ENCODE assay signal across 9 mouse cellular contexts in genomic region chr19:9052803-9053431, GRCm38 (mm10). TPM values are rescaled to one million over a fixed set of nuclear protein-coding genes. Genes with fewer than 3 reads are reported as not detected.
DNase-seq lines count a peak whose midpoint lies in the region; ATAC-seq and TF ChIP-seq lines count a peak whose summit lies in the region.
"Had no signal": no experiment of that assay in that cellular context is flagged by ENCODE, and none has a peak within 500 bp of the region (broad histone marks: within the 10 kb centered on the region; RNA-seq: fewer than 3 reads in every experiment).

No protein-coding gene starts in this region.

- 16% methylated on average over 6 of the region's 6 CpGs for WGBS in lung, postnatal 0 days
- WGBS in midbrain, embryonic 16.5 days, result 70% methylated on average over 6 of the region's 6 CpGs

- intact Hi-C loops in gastrocnemius, adult 2 months (cut with DNase I), result no loop called here
- intact Hi-C loops in gastrocnemius, postnatal 36 days (cut with DNase I), result no loop called here
- intact Hi-C loops in heart, postnatal 10 days (cut with DNase I), result no loop called here

- ATAC-seq in lung, postnatal 0 days, result peak; percentile 95
- ATAC-seq in midbrain, embryonic 16.5 days, result no peak

- H3K27me3 ChIP-seq in lung, postnatal 0 days (replicated peaks; ENCODE audit: insufficient read depth, low read length), result no peaks in the 10 kb centered on the region
- no peaks in the 10 kb centered on the region for H3K27me3 ChIP-seq in midbrain, embryonic 16.5 days (ENCODE audit: control insufficient read depth, insufficient read depth, low read depth, low read length)

- H3K9me3 ChIP-seq in lung, postnatal 0 days (ENCODE audit: low read length), result no peaks in the 10 kb centered on the region
- H3K9me3 ChIP-seq in midbrain, embryonic 16.5 days (replicated peaks; ENCODE audit: control insufficient read depth, low read length, poor library complexity, severe bottlenecking), result no peaks in the 10 kb centered on the region

- TF ChIP-seq EP300 in lung, postnatal 0 days (IDR thresholded peaks at IDR 0.05), result peak; percentile 66; the same call in 1 of the 2 replicates

- H3K36me3 ChIP-seq in lung, postnatal 0 days (ENCODE audit: insufficient read depth, low read length), result no peaks in the 10 kb centered on the region
- no peaks in the 10 kb centered on the region for H3K36me3 ChIP-seq in midbrain, embryonic 16.5 days (ENCODE audit: control insufficient read depth, insufficient read depth, low read length)

- peak overlapping the region; percentile 48 for H3K27ac ChIP-seq in gastrocnemius, adult 2 months
- H3K27ac ChIP-seq in lung, postnatal 0 days (ENCODE audit: low read length), result peak overlapping the region; percentile 33
- H3K27ac ChIP-seq in midbrain, embryonic 16.5 days (ENCODE audit: low read length), result no peak overlapping the region

- no peak overlapping the region for H3K9ac ChIP-seq in lung, postnatal 0 days (replicated peaks; ENCODE audit: low read depth)
- no peak overlapping the region for H3K9ac ChIP-seq in midbrain, embryonic 16.5 days (ENCODE audit: low read depth, low read length)

- H3K4me3 ChIP-seq in gastrocnemius, adult 2 months, result no peak overlapping the region
- H3K4me3 ChIP-seq in lung, postnatal 0 days (ENCODE audit: low read depth, low read length), result no peak overlapping the region
- no peak overlapping the region for H3K4me3 ChIP-seq in midbrain, embryonic 16.5 days (ENCODE audit: low read depth, low read length)

- H3K4me1 ChIP-seq in lung, postnatal 0 days (ENCODE audit: insufficient read depth, low read depth, low read length), result no peaks in the 10 kb centered on the region; the same call in 1 of the 2 replicates
- no peaks in the 10 kb centered on the region for H3K4me1 ChIP-seq in midbrain, embryonic 16.5 days (ENCODE audit: control insufficient read depth, insufficient read depth, low read length)

- no peak overlapping the region for H3K4me2 ChIP-seq in lung, postnatal 0 days (replicated peaks; ENCODE audit: low read depth, low read length)
- no peak overlapping the region for H3K4me2 ChIP-seq in midbrain, embryonic 16.5 days (ENCODE audit: low read length)

- DNase-seq in gastrocnemius, adult 2 months, result no peak
- no peak for DNase-seq in gastrocnemius, postnatal 36 days
- peak; percentile 85 for DNase-seq in adrenal gland, postnatal 14 days
- DNase-seq in heart, postnatal 10 days, result peak; percentile 66 to 72
- peak; percentile 91 for DNase-seq in lung, postnatal 0 days (ENCODE audit: low spot score)
- DNase-seq in kidney, adult 8-10 months, result no peak
- DNase-seq in urinary bladder, postnatal 4 days (ENCODE audit: low spot score in 2 of 2), result no peak

- TF ChIP-seq CTCF in gastrocnemius, adult 2 months (IDR thresholded peaks at IDR 0.05), result no peak
- no peak for TF ChIP-seq CTCF in lung, postnatal 0 days (IDR thresholded peaks at IDR 0.05)

RNA-seq across cellular contexts. Expression of gene Scgb1a1, which starts 34.8 kb away (rescaled TPM):
- total RNA-seq in gastrocnemius, adult 2 months (2021), result not detected
- total RNA-seq in gastrocnemius, postnatal 36 days (2021), result not detected
- 4.4 TPM in 1 of 2 replicates, not detected in the other for total RNA-seq in adrenal gland, postnatal 14 days (2021)
- 1 to 10 TPM in 1 of 2 experiments, not detected in 1; 4.2 TPM for total RNA-seq in heart, postnatal 10 days (2021)
- polyA plus RNA-seq in lung, postnatal 0 days (2015; fragmentation: Nextera tagmentation; extraction: Ambion mirVana), result 26,192 and 26,425 TPM in 2 replicates
- not detected in 2 replicates for polyA plus RNA-seq in midbrain, embryonic 16.5 days (2015; fragmentation: Nextera tagmentation; extraction: Ambion mirVana)
- total RNA-seq: ES-E14 had no signal

Comparison
In these comparisons a context has a peak if more than half of its experiments do, and no peak if none do; other contexts are left out.
1. DNase-seq: peak in adrenal gland, postnatal 14 days (single experiment), heart, postnatal 10 days (2 of 2) and lung, postnatal 0 days (single experiment); none in gastrocnemius, adult 2 months (single experiment), gastrocnemius, postnatal 36 days (0 of 2), kidney, adult 8-10 months (0 of 2) and urinary bladder, postnatal 4 days (0 of 2).